Mouse (Mus musculus) erythroblast, adult 5-6 weeks (primary cell): ENCODE data around the gene Psenen. TPM values are rescaled to one million over a fixed set of nuclear protein-coding genes. Genes with fewer than 3 reads are reported as not detected.

Source experiments
- ATAC-seq: replicated peaks from 2 replicates; pipeline ENCODE4 v1.8.0; 2016; ENCODE audit warnings: moderate number of reproducible peaks, mild to moderate bottlenecking, moderate TSS enrichment, inconsistent platforms; ENCODE audit not compliant: poor library complexity, low FRiP score, severe bottlenecking
- total RNA-seq, 2 experiments: library from RNA; stranded (forward) in 1 of 2; stranded (reverse) in 1 of 2; fragments of 150-400 nt in 1 of 2; fragments of 200-764, 138-1000 nt in 1 of 2; gene quantifications; 2 replicates each; pipeline versions ENCODE4 v1.2.3 to v1.2.4; 2015 to 2017; ENCODE audit warnings: low replicate concordance in 2 of 2

The Psenen gene
- total RNA-seq, 2 experiments from 2014 or later = 69.3 to 88.8 TPM

GRCm38 (mm10) chr7:30524487-30524886 is 38.9 kb downstream of the Psenen start:
- ATAC-seq = no peak

GRCm38 (mm10) chr7:30522871-30523270 is 40.6 kb downstream of the Psenen start:
- no peak for ATAC-seq

GRCm38 (mm10) chr7:30520856-30521255 is 42.6 kb downstream of the Psenen start:
- ATAC-seq = no peak

- no peak for ATAC-seq
These were observed 43.0 kb downstream of the Psenen start for GRCm38 (mm10) chr7:30520396-30520795.

- no peak for ATAC-seq
These were observed 45.1 kb downstream of the Psenen start for GRCm38 (mm10) chr7:30518325-30518724.

GRCm38 (mm10) chr7:30515003-30515760 is 48.2 kb downstream of the Psenen start:
- no peak for ATAC-seq

Other genes starting within 250 kb of the Psenen start
Only the 30 nearest of the 33 such genes appear.
- not detected in 2 replicates for gene Lrfn3, start 200.9 kb downstream of the Psenen start, total RNA-seq (2015; ENCODE audit: low replicate concordance)
- not detected in 2 replicates for gene Lrfn3, start 200.9 kb downstream of the Psenen start, total RNA-seq (2017; ENCODE audit: low replicate concordance)
- 315 and 361 TPM in 2 replicates for gene Tyrobp, start 149.9 kb downstream of the Psenen start, total RNA-seq (2015; ENCODE audit: low replicate concordance)
- 122 and 140 TPM in 2 replicates for gene Tyrobp, start 149.9 kb downstream of the Psenen start, total RNA-seq (2017; ENCODE audit: low replicate concordance)
- 14.2 and 29.0 TPM in 2 replicates for gene Hcst, start 143.8 kb downstream of the Psenen start, total RNA-seq (2015; ENCODE audit: low replicate concordance)
- 2.6 and 13.9 TPM in 2 replicates for gene Hcst, start 143.8 kb downstream of the Psenen start, total RNA-seq (2017; ENCODE audit: low replicate concordance)
- gene Nfkbid, start 141.9 kb downstream of the Psenen start, total RNA-seq (2015; ENCODE audit: low replicate concordance) = 2.1 and 5.0 TPM in 2 replicates
- gene Nfkbid, start 141.9 kb downstream of the Psenen start, total RNA-seq (2017; ENCODE audit: low replicate concordance) = 0.14 and 3.6 TPM in 2 replicates
- not detected in 2 replicates for gene Aplp1, start 118.1 kb downstream of the Psenen start, total RNA-seq (2015; ENCODE audit: low replicate concordance)
- gene Aplp1, start 118.1 kb downstream of the Psenen start, total RNA-seq (2017; ENCODE audit: low replicate concordance) = not detected in 2 replicates
- not detected in 2 replicates for gene Kirrel2, start 105.9 kb downstream of the Psenen start, total RNA-seq (2015; ENCODE audit: low replicate concordance)
- gene Kirrel2, start 105.9 kb downstream of the Psenen start, total RNA-seq (2017; ENCODE audit: low replicate concordance) = not detected in 2 replicates
- gene Nphs1, start 105.3 kb downstream of the Psenen start, total RNA-seq (2015; ENCODE audit: low replicate concordance) = not detected in 2 replicates
- gene Nphs1, start 105.3 kb downstream of the Psenen start, total RNA-seq (2017; ENCODE audit: low replicate concordance) = not detected in 2 replicates
- gene Prodh2, start 70.0 kb downstream of the Psenen start, total RNA-seq (2015; ENCODE audit: low replicate concordance) = not detected in 2 replicates
- gene Prodh2, start 70.0 kb downstream of the Psenen start, total RNA-seq (2017; ENCODE audit: low replicate concordance) = not detected in 2 replicates
- gene Arhgap33, start 28.6 kb downstream of the Psenen start, total RNA-seq (2015; ENCODE audit: low replicate concordance) = 5.0 and 6.7 TPM in 2 replicates
- gene Arhgap33, start 28.6 kb downstream of the Psenen start, total RNA-seq (2017; ENCODE audit: low replicate concordance) = 9.5 and 9.6 TPM in 2 replicates
- gene Hspb6, start 11.4 kb downstream of the Psenen start, total RNA-seq (2015; ENCODE audit: low replicate concordance) = 6.3 and 19.4 TPM in 2 replicates
- gene Hspb6, start 11.4 kb downstream of the Psenen start, total RNA-seq (2017; ENCODE audit: low replicate concordance) = 2.2 and 3.9 TPM in 2 replicates
- gene Proser3, start 11.3 kb downstream of the Psenen start, total RNA-seq (2015; ENCODE audit: low replicate concordance) = 0.38 and 2.1 TPM in 2 replicates
- gene Proser3, start 11.3 kb downstream of the Psenen start, total RNA-seq (2017; ENCODE audit: low replicate concordance) = 0.77 and 4.6 TPM in 2 replicates
- 48.0 and 55.0 TPM in 2 replicates for gene Lin37, start 3.8 kb downstream of the Psenen start, total RNA-seq (2015; ENCODE audit: low replicate concordance)
- gene Lin37, start 3.8 kb downstream of the Psenen start, total RNA-seq (2017; ENCODE audit: low replicate concordance) = 7.8 and 8.9 TPM in 2 replicates
- 3.5 and 30.1 TPM in 2 replicates for gene U2af1l4, start 326 bp downstream of the Psenen start, total RNA-seq (2015; ENCODE audit: low replicate concordance)
- 30.0 and 39.4 TPM in 2 replicates for gene U2af1l4, start 326 bp downstream of the Psenen start, total RNA-seq (2017; ENCODE audit: low replicate concordance)
- gene Gm49396, start 283 bp downstream of the Psenen start, total RNA-seq (2015; ENCODE audit: low replicate concordance) = 1.3 and 4.8 TPM in 2 replicates
- gene Gm49396, start 283 bp downstream of the Psenen start, total RNA-seq (2017; ENCODE audit: low replicate concordance) = 5.2 and 6.6 TPM in 2 replicates
- gene Igflr1, start 1.8 kb upstream of the Psenen start, total RNA-seq (2015; ENCODE audit: low replicate concordance) = 4.0 and 7.3 TPM in 2 replicates
- not detected in 2 replicates for gene Igflr1, start 1.8 kb upstream of the Psenen start, total RNA-seq (2017; ENCODE audit: low replicate concordance)
- gene Kmt2b, start 25.1 kb upstream of the Psenen start, total RNA-seq (2015; ENCODE audit: low replicate concordance) = 31.1 and 35.0 TPM in 2 replicates
- gene Kmt2b, start 25.1 kb upstream of the Psenen start, total RNA-seq (2017; ENCODE audit: low replicate concordance) = 14.9 and 21.2 TPM in 2 replicates
- not detected in 2 replicates for gene Zbtb32, start 35.3 kb upstream of the Psenen start, total RNA-seq (2015; ENCODE audit: low replicate concordance)
- not detected in 2 replicates for gene Zbtb32, start 35.3 kb upstream of the Psenen start, total RNA-seq (2017; ENCODE audit: low replicate concordance)
- gene Upk1a, start 49.2 kb upstream of the Psenen start, total RNA-seq (2015; ENCODE audit: low replicate concordance) = not detected in 2 replicates
- gene Upk1a, start 49.2 kb upstream of the Psenen start, total RNA-seq (2017; ENCODE audit: low replicate concordance) = not detected in 2 replicates
- 74.4 and 173 TPM in 2 replicates for gene Cox6b1, start 62.5 kb upstream of the Psenen start, total RNA-seq (2015; ENCODE audit: low replicate concordance)
- 135 and 145 TPM in 2 replicates for gene Cox6b1, start 62.5 kb upstream of the Psenen start, total RNA-seq (2017; ENCODE audit: low replicate concordance)
- gene Etv2, start 72.2 kb upstream of the Psenen start, total RNA-seq (2015; ENCODE audit: low replicate concordance) = not detected in 2 replicates
- not detected in 2 replicates for gene Etv2, start 72.2 kb upstream of the Psenen start, total RNA-seq (2017; ENCODE audit: low replicate concordance)
- gene Rbm42, start 86.7 kb upstream of the Psenen start, total RNA-seq (2015; ENCODE audit: low replicate concordance) = 12.3 and 22.5 TPM in 2 replicates
- 14.0 and 15.1 TPM in 2 replicates for gene Rbm42, start 86.7 kb upstream of the Psenen start, total RNA-seq (2017; ENCODE audit: low replicate concordance)
- 1.5 and 9.2 TPM in 2 replicates for gene Haus5, start 101.4 kb upstream of the Psenen start, total RNA-seq (2015; ENCODE audit: low replicate concordance)
- gene Haus5, start 101.4 kb upstream of the Psenen start, total RNA-seq (2017; ENCODE audit: low replicate concordance) = 10.5 and 13.7 TPM in 2 replicates
- not detected in 2 replicates for gene Pmis2, start 108.0 kb upstream of the Psenen start, total RNA-seq (2015; ENCODE audit: low replicate concordance)
- gene Pmis2, start 108.0 kb upstream of the Psenen start, total RNA-seq (2017; ENCODE audit: low replicate concordance) = not detected in 2 replicates
- gene 2200002J24Rik, start 135.3 kb upstream of the Psenen start, total RNA-seq (2015; ENCODE audit: low replicate concordance) = not detected in 2 replicates
- gene 2200002J24Rik, start 135.3 kb upstream of the Psenen start, total RNA-seq (2017; ENCODE audit: low replicate concordance) = not detected in 2 replicates
- not detected in 2 replicates for gene Atp4a, start 148.6 kb upstream of the Psenen start, total RNA-seq (2015; ENCODE audit: low replicate concordance)
- gene Atp4a, start 148.6 kb upstream of the Psenen start, total RNA-seq (2017; ENCODE audit: low replicate concordance) = 0.14 and 0.68 TPM in 2 replicates
- 28.4 and 42.4 TPM in 2 replicates for gene Tmem147, start 165.9 kb upstream of the Psenen start, total RNA-seq (2015; ENCODE audit: low replicate concordance)
- 9.4 and 12.8 TPM in 2 replicates for gene Tmem147, start 165.9 kb upstream of the Psenen start, total RNA-seq (2017; ENCODE audit: low replicate concordance)
- not detected in 2 replicates for gene Gapdhs, start 180.1 kb upstream of the Psenen start, total RNA-seq (2015; ENCODE audit: low replicate concordance)
- not detected in 2 replicates for gene Gapdhs, start 180.1 kb upstream of the Psenen start, total RNA-seq (2017; ENCODE audit: low replicate concordance)
- not detected in 2 replicates for gene Sbsn, start 187.8 kb upstream of the Psenen start, total RNA-seq (2015; ENCODE audit: low replicate concordance)
- not detected in 2 replicates for gene Sbsn, start 187.8 kb upstream of the Psenen start, total RNA-seq (2017; ENCODE audit: low replicate concordance)
- gene Dmkn, start 200.1 kb upstream of the Psenen start, total RNA-seq (2015; ENCODE audit: low replicate concordance) = 7.7 and 29.0 TPM in 2 replicates
- 5.3 and 10.9 TPM in 2 replicates for gene Dmkn, start 200.1 kb upstream of the Psenen start, total RNA-seq (2017; ENCODE audit: low replicate concordance)
- not detected in 2 replicates for gene Krtdap, start 224.3 kb upstream of the Psenen start, total RNA-seq (2015; ENCODE audit: low replicate concordance)
- gene Krtdap, start 224.3 kb upstream of the Psenen start, total RNA-seq (2017; ENCODE audit: low replicate concordance) = not detected in 2 replicates